Mouse (Mus musculus) MEL (cell line): ENCODE data around the gene Pnpla6.

Source experiments
- CTCF ChIP-seq, 3 experiments: IDR thresholded peaks in 2 of 3; conservative IDR thresholded peaks in 1 of 3; 2 replicates each; pipeline ENCODE4 v1.5.1; 2011 to 2012; ENCODE audit warnings: low read length in 3 of 3, low read depth in 2 of 3, mild to moderate bottlenecking in 2 of 3, improper control_type of control experiment in 1 of 3, inconsistent platforms in 1 of 3, mixed read lengths in 1 of 3, moderate library complexity in 1 of 3; ENCODE audit not compliant: control insufficient read depth in 1 of 3, insufficient read depth in 1 of 3, poor library complexity in 1 of 3, severe bottlenecking in 1 of 3
- EP300 ChIP-seq, 2 experiments: IDR thresholded peaks; 2 replicates each; pipeline ENCODE4 v1.6.1; 2011; ENCODE audit warnings: improper control_type of control experiment in 2 of 2, low read length in 2 of 2, low read depth in 1 of 2, mild to moderate bottlenecking in 1 of 2
- MAFK ChIP-seq: IDR thresholded peaks from 2 replicates; pipeline ENCODE4 v1.6.1; 2011; ENCODE audit warnings: low read depth, mild to moderate bottlenecking, low read length, improper control_type of control experiment, borderline replicate concordance
- MAX ChIP-seq: IDR thresholded peaks from 2 replicates; pipeline ENCODE4 v1.6.1; 2011; ENCODE audit warnings: low read length, improper control_type of control experiment
- NELFE ChIP-seq: IDR thresholded peaks from 2 replicates; pipeline ENCODE4 v1.6.1; 2011; ENCODE audit warnings: low read depth, low read length, improper control_type of control experiment
- POLR2A ChIP-seq, 2 experiments: IDR thresholded peaks; 2 replicates each; pipeline ENCODE4 v1.6.1; 2011 to 2012; ENCODE audit warnings: low read length in 2 of 2, mild to moderate bottlenecking in 2 of 2, control low read depth in 1 of 2, improper control_type of control experiment in 1 of 2, low read depth in 1 of 2, moderate library complexity in 1 of 2; ENCODE audit not compliant: control insufficient read depth in 1 of 2, insufficient read depth in 1 of 2, poor library complexity in 1 of 2
- POLR2AphosphoS2 ChIP-seq: IDR thresholded peaks from 2 replicates; pipeline ENCODE4 v1.6.1; 2011; ENCODE audit warnings: low read length, improper control_type of control experiment
- POLR2AphosphoS5 ChIP-seq: IDR thresholded peaks from 2 replicates; pipeline ENCODE4 v1.6.1; 2012; ENCODE audit warnings: low read depth, borderline replicate concordance, mild to moderate bottlenecking, inconsistent platforms, low read length, moderate library complexity, mixed read lengths
- SIN3A ChIP-seq: IDR thresholded peaks from 2 replicates; pipeline ENCODE4 v1.6.1; 2012; ENCODE audit warnings: low read length, improper control_type of control experiment, inconsistent platforms
- SMC3 ChIP-seq: IDR thresholded peaks from 2 replicates; pipeline ENCODE4 v1.6.1; 2011; ENCODE audit warnings: low read depth, low read length, improper control_type of control experiment
- TAL1 ChIP-seq: IDR thresholded peaks from 2 replicates; pipeline ENCODE4 v1.6.1; 2012; ENCODE audit warnings: mild to moderate bottlenecking, inconsistent platforms, low read length, moderate library complexity, mixed read lengths
- USF1 ChIP-seq: IDR thresholded peaks from 2 replicates; pipeline ENCODE4 v1.6.1; 2014; ENCODE audit warnings: low read depth, mild to moderate bottlenecking, inconsistent platforms, low read length, improper control_type of control experiment, moderate library complexity
- ZC3H11A ChIP-seq: IDR thresholded peaks from 2 replicates; pipeline ENCODE4 v1.6.1; 2012; ENCODE audit warnings: low read depth, mild to moderate bottlenecking, inconsistent platforms, low read length, improper control_type of control experiment

GRCm38 (mm10) chr8:3495578-3496427 lies 19.4 kb upstream of the Pnpla6 start:
- TF ChIP-seq POLR2AphosphoS5 (no peak), MAFK (no peak), MAX (no peak), SMC3 (no peak), POLR2A (IDR thresholded peaks at IDR 0.05; ENCODE audit: control insufficient read depth in 1 of 2, insufficient read depth in 1 of 2, low read depth in 1 of 2, low read length in 2 of 2, poor library complexity in 1 of 2) (no peak), NELFE (no peak), EP300 (IDR thresholded peaks at IDR 0.05; ENCODE audit: low read depth in 1 of 2, low read length in 2 of 2) (no peak), TAL1 (no peak), CTCF (IDR thresholded peaks at IDR 0.05 in 2 of 3, conservative IDR thresholded peaks at IDR 0.05 in 1 of 3; ENCODE audit: control insufficient read depth in 1 of 3, insufficient read depth in 1 of 3, low read depth in 2 of 3, low read length in 3 of 3, poor library complexity in 1 of 3, severe bottlenecking in 1 of 3) (no peak), POLR2AphosphoS2 (no peak), SIN3A (no peak), USF1 (no peak), ZC3H11A (no peak)
